Mouse (Mus musculus): ENCODE measurements at regions not wholly inside any gene's neighbourhood (a gene's known extent, or its start where the extent isn't known, plus 50 kb on each side); places are given as distances from the start of the nearest gene placed in this dataset.
"Not testable (repeated sequence)": the region's sequence is repeated elsewhere in the genome, so short reads cannot be mapped to it uniquely, and the experiment has no call there.

- DNase-seq (ENCODE audit: low spot score in 2 of 2), result no peak
Measured at GRCm38 (mm10) chr1:150160314-150160713, 60.5 kb downstream of the Ptgs2 start.

GRCm38 (mm10) chr1:150164890-150165596 is 65.2 kb downstream of the Ptgs2 start:
- DNase-seq (ENCODE audit: low spot score in 2 of 2), result peak in 1 of 2 experiments; percentile 11

GRCm38 (mm10) chr1:150165597-150165973 is 65.8 kb downstream of the Ptgs2 start:
- no peak for DNase-seq (ENCODE audit: low spot score in 2 of 2)

- no peak for DNase-seq (ENCODE audit: low spot score in 2 of 2)
Measured at GRCm38 (mm10) chr1:150167172-150167571, 67.3 kb downstream of the Ptgs2 start.

GRCm38 (mm10) chr1:150174204-150174603 is 74.4 kb downstream of the Ptgs2 start:
- no peak for DNase-seq (ENCODE audit: low spot score in 2 of 2)

- DNase-seq (ENCODE audit: low spot score in 2 of 2), result no peak
Measured at GRCm38 (mm10) chr1:150177029-150177740, 77.4 kb downstream of the Ptgs2 start.

- DNase-seq (ENCODE audit: low spot score in 2 of 2), result no peak
Measured at GRCm38 (mm10) chr1:150202022-150202421, 102.2 kb downstream of the Ptgs2 start.

GRCm38 (mm10) chr1:150212454-150212853 is 106.8 kb upstream of the Pdc start:
- no peak for DNase-seq (ENCODE audit: low spot score in 2 of 2)

- DNase-seq (ENCODE audit: low spot score in 2 of 2), result no peak
Measured at GRCm38 (mm10) chr1:150216672-150217071, 102.5 kb upstream of the Pdc start.

- no peak for DNase-seq (ENCODE audit: low spot score in 2 of 2)
Measured at GRCm38 (mm10) chr1:150218802-150219201, 100.4 kb upstream of the Pdc start.

- no peak for DNase-seq (ENCODE audit: low spot score in 2 of 2)
Measured at GRCm38 (mm10) chr1:150225529-150225928, 93.7 kb upstream of the Pdc start.

- not testable (repeated sequence) for DNase-seq (ENCODE audit: low spot score in 2 of 2)
Measured at GRCm38 (mm10) chr1:150239504-150239903, 79.7 kb upstream of the Pdc start.

- no peak for DNase-seq (ENCODE audit: low spot score in 2 of 2)
Measured at GRCm38 (mm10) chr1:150240110-150240509, 79.1 kb upstream of the Pdc start.

- DNase-seq (ENCODE audit: low spot score in 2 of 2), result no peak
Measured at GRCm38 (mm10) chr1:150241153-150241552, 78.1 kb upstream of the Pdc start.

- no peak for DNase-seq (ENCODE audit: low spot score in 2 of 2)
Measured at GRCm38 (mm10) chr1:150242108-150242507, 77.1 kb upstream of the Pdc start.

- DNase-seq (ENCODE audit: low spot score in 2 of 2), result no peak
Measured at GRCm38 (mm10) chr1:150244916-150245315, 74.3 kb upstream of the Pdc start.

- no peak for DNase-seq (ENCODE audit: low spot score in 2 of 2)
Measured at GRCm38 (mm10) chr1:150251422-150251821, 67.8 kb upstream of the Pdc start.

GRCm38 (mm10) chr1:150251876-150252275 is 67.3 kb upstream of the Pdc start:
- DNase-seq (ENCODE audit: low spot score in 2 of 2), result no peak

- DNase-seq (ENCODE audit: low spot score in 2 of 2), result no peak
Measured at GRCm38 (mm10) chr1:150257596-150257995, 61.6 kb upstream of the Pdc start.

- DNase-seq (ENCODE audit: low spot score in 2 of 2), result no peak
Measured at GRCm38 (mm10) chr1:150260355-150260754, 58.9 kb upstream of the Pdc start.

GRCm38 (mm10) chr1:150266502-150266901 is 52.7 kb upstream of the Pdc start:
- DNase-seq (ENCODE audit: low spot score in 2 of 2), result no peak

GRCm38 (mm10) chr1:150267003-150267402 is 52.2 kb upstream of the Pdc start:
- DNase-seq (ENCODE audit: low spot score in 2 of 2), result no peak

Data from urinary bladder, postnatal 36 days (tissue).